Mouse (Mus musculus): ENCODE measurements around the gene Syngr2. TPM values are rescaled to one million over a fixed set of nuclear protein-coding genes. Genes with fewer than 3 reads are reported as not detected.
A peak's percentile ranks its signal among the peaks of the same experiment; 100 is the strongest.
"Not testable (repeated sequence)": the region's sequence is repeated elsewhere in the genome, so short reads cannot be mapped to it uniquely, and the experiment has no call there.

The Syngr2 gene
- polyA plus RNA-seq, 1 experiment from 2014 or later: 27.7 TPM

GRCm38 (mm10) chr11:117830401-117830800 lies 20.9 kb downstream of the Syngr2 start:
- DNase-seq (ENCODE audit: low spot score): no peak
- Histone ChIP-seq H3K27me3 (replicated peaks; ENCODE audit: low read depth, poor library complexity, severe bottlenecking) (no peaks in the 10 kb centered on the region), H3K4me3 (no peak overlapping the region), H3K36me3 (replicated peaks) (no peaks in the 10 kb centered on the region), H3K4me1 (peaks cover 47% of the 10 kb centered on the region), H3K9me3 (no peaks in the 10 kb centered on the region), H3K27ac (replicated peaks) (peak overlapping the region; percentile 8; the same call in 1 of the 2 replicates)
- 89% methylated on average over 9 of the region's 9 CpGs for WGBS

- no peaks in the 10 kb centered on the region for H3K9me3 ChIP-seq
- H3K4me3 ChIP-seq: peak overlapping the region; percentile 52
- no peaks in the 10 kb centered on the region for H3K36me3 ChIP-seq (replicated peaks)
- 15% methylated on average over 28 of the region's 28 CpGs for WGBS
- peak; percentile 85 for DNase-seq (ENCODE audit: low spot score)
- H3K4me1 ChIP-seq: peaks cover 35% of the 10 kb centered on the region
- no peaks in the 10 kb centered on the region for H3K27me3 ChIP-seq (replicated peaks; ENCODE audit: low read depth, poor library complexity, severe bottlenecking)
- H3K27ac ChIP-seq (replicated peaks): peak overlapping the region; percentile 70
Observed at GRCm38 (mm10) chr11:117832086-117832969, 22.9 kb downstream of the Syngr2 start.

GRCm38 (mm10) chr11:117833509-117833908 lies 24.0 kb downstream of the Syngr2 start:
- 80% methylated on average over 6 of the region's 6 CpGs for WGBS
- H3K4me1 ChIP-seq: peaks cover 33% of the 10 kb centered on the region
- not testable (repeated sequence) for H3K36me3 ChIP-seq (replicated peaks); H3K4me3 ChIP-seq; H3K27me3 ChIP-seq (replicated peaks; ENCODE audit: low read depth, poor library complexity, severe bottlenecking); H3K27ac ChIP-seq (replicated peaks); DNase-seq (ENCODE audit: low spot score); H3K9me3 ChIP-seq

- H3K4me3 ChIP-seq: no peak overlapping the region
- WGBS: 94% methylated on average over 8 of the region's 8 CpGs
- no peaks in the 10 kb centered on the region for H3K9me3 ChIP-seq
- H3K27ac ChIP-seq (replicated peaks): no peak overlapping the region
- H3K36me3 ChIP-seq (replicated peaks): no peaks in the 10 kb centered on the region
- no peak for DNase-seq (ENCODE audit: low spot score)
- H3K4me1 ChIP-seq: peaks cover 34% of the 10 kb centered on the region
- H3K27me3 ChIP-seq (replicated peaks; ENCODE audit: low read depth, poor library complexity, severe bottlenecking): no peaks in the 10 kb centered on the region
Observed at GRCm38 (mm10) chr11:117834086-117834485, 24.6 kb downstream of the Syngr2 start.

- Histone ChIP-seq H3K9me3 (no peaks in the 10 kb centered on the region), H3K27ac (replicated peaks) (no peak overlapping the region), H3K27me3 (replicated peaks; ENCODE audit: low read depth, poor library complexity, severe bottlenecking) (no peaks in the 10 kb centered on the region), H3K4me1 (peaks cover 31% of the 10 kb centered on the region), H3K36me3 (replicated peaks) (no peaks in the 10 kb centered on the region), H3K4me3 (peak overlapping the region; percentile 36; the same call in 1 of the 2 replicates)
- DNase-seq (ENCODE audit: low spot score): peak; percentile 42
- 28% methylated on average over 13 of the region's 13 CpGs for WGBS
Observed at GRCm38 (mm10) chr11:117836306-117836705, 26.8 kb downstream of the Syngr2 start.

GRCm38 (mm10) chr11:117838572-117838971 lies 29.1 kb downstream of the Syngr2 start:
- Histone ChIP-seq H3K27ac (replicated peaks) (peak overlapping the region; percentile 64), H3K9me3 (no peaks in the 10 kb centered on the region)
- 71% methylated on average over 2 of the region's 2 CpGs for WGBS

GRCm38 (mm10) chr11:117839021-117839420 lies 29.6 kb downstream of the Syngr2 start:
- no peak for DNase-seq (ENCODE audit: low spot score)
- H3K4me3 ChIP-seq: no peak overlapping the region
- no peaks in the 10 kb centered on the region for H3K9me3 ChIP-seq
- no peak overlapping the region for H3K27ac ChIP-seq (replicated peaks)
- 92% methylated on average over 1 of the region's 1 CpGs for WGBS
- H3K27me3 ChIP-seq (replicated peaks; ENCODE audit: low read depth, poor library complexity, severe bottlenecking): no peaks in the 10 kb centered on the region
- H3K4me1 ChIP-seq: peaks cover 21% of the 10 kb centered on the region
- H3K36me3 ChIP-seq (replicated peaks): no peaks in the 10 kb centered on the region

More at GRCm38 (mm10) chr11:117838572-117838971, 29.1 kb downstream of the Syngr2 start:
- H3K4me3 ChIP-seq: no peak overlapping the region
- no peak for DNase-seq (ENCODE audit: low spot score)
- no peaks in the 10 kb centered on the region for H3K36me3 ChIP-seq (replicated peaks)
- H3K4me1 ChIP-seq: peaks cover 21% of the 10 kb centered on the region
- H3K27me3 ChIP-seq (replicated peaks; ENCODE audit: low read depth, poor library complexity, severe bottlenecking): no peaks in the 10 kb centered on the region

GRCm38 (mm10) chr11:117840910-117841309 lies 31.4 kb downstream of the Syngr2 start:
- WGBS: 58% methylated on average over 1 of the region's 1 CpGs
- Histone ChIP-seq H3K36me3 (replicated peaks) (no peaks in the 10 kb centered on the region), H3K27me3 (replicated peaks; ENCODE audit: low read depth, poor library complexity, severe bottlenecking) (no peaks in the 10 kb centered on the region), H3K4me3 (no peak overlapping the region), H3K4me1 (peaks cover 24% of the 10 kb centered on the region), H3K27ac (replicated peaks) (no peak overlapping the region), H3K9me3 (no peaks in the 10 kb centered on the region)
- DNase-seq (ENCODE audit: low spot score): no peak

- Histone ChIP-seq H3K36me3 (replicated peaks) (no peaks in the 10 kb centered on the region), H3K27ac (replicated peaks) (no peak overlapping the region), H3K9me3 (no peaks in the 10 kb centered on the region), H3K4me1 (peaks cover 27% of the 10 kb centered on the region), H3K4me3 (no peak overlapping the region), H3K27me3 (replicated peaks; ENCODE audit: low read depth, poor library complexity, severe bottlenecking) (no peaks in the 10 kb centered on the region)
- 85% methylated on average over 2 of the region's 2 CpGs for WGBS
- DNase-seq (ENCODE audit: low spot score): no peak
Observed at GRCm38 (mm10) chr11:117843434-117843833, 34.0 kb downstream of the Syngr2 start.

GRCm38 (mm10) chr11:117844997-117845396 lies 35.5 kb downstream of the Syngr2 start:
- 74% methylated on average over 2 of the region's 2 CpGs for WGBS
- Histone ChIP-seq H3K27me3 (replicated peaks; ENCODE audit: low read depth, poor library complexity, severe bottlenecking) (no peaks in the 10 kb centered on the region), H3K4me1 (peaks cover 31% of the 10 kb centered on the region), H3K4me3 (no peak overlapping the region), H3K36me3 (replicated peaks) (no peaks in the 10 kb centered on the region), H3K9me3 (no peaks in the 10 kb centered on the region), H3K27ac (replicated peaks) (no peak overlapping the region)
- DNase-seq (ENCODE audit: low spot score): no peak

- Histone ChIP-seq H3K36me3 (replicated peaks) (peaks cover 4% of the 10 kb centered on the region), H3K27me3 (replicated peaks; ENCODE audit: low read depth, poor library complexity, severe bottlenecking) (no peaks in the 10 kb centered on the region), H3K4me1 (peaks cover 37% of the 10 kb centered on the region), H3K27ac (replicated peaks) (no peak overlapping the region), H3K4me3 (no peak overlapping the region), H3K9me3 (no peaks in the 10 kb centered on the region)
- 89% methylated on average over 2 of the region's 2 CpGs for WGBS
- no peak for DNase-seq (ENCODE audit: low spot score)
Observed at GRCm38 (mm10) chr11:117845651-117846050, 36.2 kb downstream of the Syngr2 start.

GRCm38 (mm10) chr11:117846640-117847039 lies 37.2 kb downstream of the Syngr2 start:
- Histone ChIP-seq H3K27ac (replicated peaks) (no peak overlapping the region), H3K27me3 (replicated peaks; ENCODE audit: low read depth, poor library complexity, severe bottlenecking) (no peaks in the 10 kb centered on the region), H3K4me3 (no peak overlapping the region), H3K9me3 (no peaks in the 10 kb centered on the region), H3K4me1 (peaks cover 40% of the 10 kb centered on the region), H3K36me3 (replicated peaks) (peaks cover 13% of the 10 kb centered on the region)
- no peak for DNase-seq (ENCODE audit: low spot score)
- WGBS: 59% methylated on average over 5 of the region's 5 CpGs

- Histone ChIP-seq H3K4me1 (peaks cover 40% of the 10 kb centered on the region), H3K9me3 (no peaks in the 10 kb centered on the region), H3K4me3 (peak overlapping the region; percentile 82), H3K36me3 (replicated peaks) (peaks cover 24% of the 10 kb centered on the region), H3K27me3 (replicated peaks; ENCODE audit: low read depth, poor library complexity, severe bottlenecking) (no peaks in the 10 kb centered on the region), H3K27ac (replicated peaks) (peak overlapping the region; percentile 94)
- WGBS: 84% methylated on average over 7 of the region's 7 CpGs
- no peak for DNase-seq (ENCODE audit: low spot score)
Observed at GRCm38 (mm10) chr11:117847593-117848215, 38.2 kb downstream of the Syngr2 start.

Measured in embryonic facial prominence, embryonic 10.5 days (tissue).